Mouse (Mus musculus): ENCODE data around the gene Wdr20rt.
"Not testable (repeated sequence)": the region's sequence is repeated elsewhere in the genome, so short reads cannot be mapped to it uniquely, and the experiment has no call there.

Wdr20rt gene

DNA sequence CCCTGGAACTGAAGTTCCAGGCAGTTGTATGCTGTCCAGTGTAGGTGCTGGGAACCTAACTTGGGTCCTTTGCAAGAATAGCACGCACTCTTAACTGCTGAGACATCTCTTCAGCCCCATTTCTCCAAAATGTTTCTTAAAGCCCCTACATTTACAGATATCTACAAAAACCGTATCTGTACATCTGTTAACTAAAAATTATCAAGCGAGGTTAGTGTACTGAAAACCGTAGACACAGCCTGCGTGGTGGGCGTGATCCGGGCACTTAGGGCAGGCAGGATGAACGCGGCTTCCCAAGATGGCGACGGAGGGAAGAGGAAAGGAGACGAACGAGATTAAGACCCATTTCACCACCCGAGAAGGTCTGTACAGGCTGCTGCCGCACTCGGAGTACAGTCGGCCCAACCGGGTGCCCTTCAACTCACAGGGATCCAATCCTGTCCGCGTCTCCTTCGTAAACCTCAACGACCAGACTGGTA is at the start of gene Wdr20rt:
TSS of gene Wdr20rt (plus strand) at position 51 of the 479 bp plus-strand sequence.
- in situ Hi-C loops (cut with MboI, MseI) = no loop called here

- in situ Hi-C loops (cut with MboI, MseI) = no loop called here
Measured at GRCm38 (mm10) chr12:65187365-65187764, 38.0 kb upstream of the Wdr20rt start.

GRCm38 (mm10) chr12:65189213-65189612 is 36.1 kb upstream of the Wdr20rt start:
- in situ Hi-C loops (cut with MboI, MseI) = no loop called here

DNA sequence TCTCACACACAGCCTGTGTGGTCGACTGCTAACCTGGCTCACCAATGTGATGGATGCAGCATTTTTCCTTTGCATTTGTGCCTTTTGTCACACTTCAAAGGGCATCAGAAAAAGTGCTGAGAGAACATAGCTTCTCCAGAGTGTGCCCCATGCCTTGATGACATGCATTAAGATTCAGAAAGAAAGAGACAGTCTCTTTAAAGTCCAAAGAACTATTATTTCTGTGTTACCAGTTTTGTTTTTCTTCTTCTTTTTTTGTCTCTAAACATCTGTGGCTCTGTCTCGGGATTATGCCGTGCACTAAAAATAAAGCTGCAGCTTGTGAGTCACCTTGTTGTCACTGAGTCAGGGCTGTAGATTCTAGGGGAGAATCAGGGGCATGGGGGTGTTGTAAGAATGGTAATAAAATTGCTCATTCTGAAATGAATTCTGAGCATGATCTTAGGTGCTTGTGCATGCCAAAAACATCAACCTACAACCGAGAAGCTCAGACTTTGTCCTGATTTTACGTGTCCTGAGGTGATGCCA is 31.2 kb upstream of the Wdr20rt start:
- in situ Hi-C loops (cut with MboI, MseI) = loop anchor here (5.0 kb wide), 1 partner anchor 83 kb away; no protein-coding TSS in a partner anchor

DNA sequence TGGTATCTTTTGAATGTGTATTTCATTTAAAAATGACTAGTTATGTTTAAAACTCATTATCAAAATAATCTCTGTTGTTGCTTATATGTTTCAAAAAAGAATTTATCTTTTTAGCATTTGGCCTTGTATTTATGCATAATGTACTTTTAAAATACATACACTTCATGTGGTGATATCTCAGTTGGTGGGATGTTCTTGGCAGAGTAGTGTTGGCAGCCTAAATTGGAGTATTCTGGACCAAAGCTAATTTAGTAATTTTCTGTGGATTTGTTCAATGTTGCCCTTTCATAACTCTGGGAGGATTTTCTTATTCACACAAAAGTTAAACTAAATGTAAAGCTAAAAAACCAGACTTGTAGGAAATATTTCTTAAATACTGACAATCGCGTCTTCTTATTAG is 23.5 kb upstream of the Wdr20rt start:
- in situ Hi-C loops (cut with MboI, MseI) = no loop called here

DNA sequence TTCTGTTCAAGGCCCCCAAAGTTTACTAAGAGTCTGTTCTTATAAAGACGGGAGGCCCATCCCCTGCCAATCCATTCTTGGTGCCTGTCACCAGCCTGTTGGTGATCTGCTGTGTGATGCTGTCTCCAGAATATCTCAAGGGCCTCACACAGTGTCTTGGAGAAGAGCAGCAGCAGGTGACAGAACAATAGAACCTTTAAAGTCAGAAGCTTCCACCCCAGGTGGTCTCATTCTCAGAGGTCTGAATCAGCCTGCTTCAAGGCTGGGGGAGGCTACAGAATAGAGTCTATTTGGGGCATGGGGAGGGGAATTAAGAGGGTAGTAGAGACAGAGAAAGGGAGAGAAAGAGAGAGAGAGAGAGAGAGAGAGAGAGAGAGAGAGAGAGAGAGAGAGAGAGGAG is 18.9 kb upstream of the Wdr20rt start:
- in situ Hi-C loops (cut with MboI, MseI) = no loop called here

GRCm38 (mm10) chr12:65216404-65216840 is 8.9 kb upstream of the Wdr20rt start:
- in situ Hi-C loops (cut with MboI, MseI) = no loop called here

DNA sequence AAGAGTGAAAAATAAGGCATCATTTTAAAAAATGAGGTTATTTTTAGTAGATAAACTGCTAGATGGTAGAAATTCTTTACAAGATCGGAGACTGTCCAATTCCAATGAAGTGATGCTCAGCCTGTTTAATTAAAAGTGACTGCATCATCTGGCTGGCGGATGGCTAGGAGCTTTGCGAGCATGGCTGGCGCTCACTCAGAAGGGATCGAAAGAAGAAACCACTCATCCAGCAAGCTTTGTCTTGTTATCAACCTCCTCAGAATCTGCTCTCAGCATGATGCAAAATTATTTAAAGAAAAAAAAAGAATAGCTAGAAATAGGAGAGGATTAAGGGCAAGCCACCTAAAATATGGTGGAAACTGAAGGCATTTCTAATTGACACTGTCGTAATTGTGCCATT is 3.3 kb downstream of the Wdr20rt start:
- in situ Hi-C loops (cut with MboI, MseI) = no loop called here

- in situ Hi-C loops (cut with MboI, MseI) = no loop called here
Measured at GRCm38 (mm10) chr12:65229041-65229440, 3.7 kb downstream of the Wdr20rt start.

- in situ Hi-C loops (cut with MboI, MseI) = not testable (repeated sequence)
Measured at GRCm38 (mm10) chr12:65232801-65233200, 7.5 kb downstream of the Wdr20rt start.

- in situ Hi-C loops (cut with MboI, MseI) = no loop called here
Measured at GRCm38 (mm10) chr12:65250116-65250738, 24.9 kb downstream of the Wdr20rt start.

DNA sequence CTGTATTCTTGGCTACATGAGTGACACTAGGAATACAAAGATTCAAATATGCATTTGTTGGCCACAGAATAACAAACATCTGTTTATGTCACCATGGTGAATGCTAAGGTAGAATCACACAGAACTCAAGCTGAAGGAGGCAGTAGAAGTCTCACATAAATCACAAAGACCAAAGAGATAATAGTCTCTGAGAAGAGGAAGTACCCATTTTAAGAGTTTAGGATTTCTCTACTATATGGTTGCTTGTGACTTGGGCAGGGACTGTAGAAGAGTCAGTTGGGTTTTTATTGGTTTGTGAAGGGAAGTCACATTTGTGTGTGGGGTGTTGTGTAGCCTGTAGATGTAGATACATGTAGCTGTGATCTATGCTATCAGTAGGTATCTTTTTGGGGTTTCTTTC is 31.6 kb downstream of the Wdr20rt start:
- in situ Hi-C loops (cut with MboI, MseI) = no loop called here

DNA sequence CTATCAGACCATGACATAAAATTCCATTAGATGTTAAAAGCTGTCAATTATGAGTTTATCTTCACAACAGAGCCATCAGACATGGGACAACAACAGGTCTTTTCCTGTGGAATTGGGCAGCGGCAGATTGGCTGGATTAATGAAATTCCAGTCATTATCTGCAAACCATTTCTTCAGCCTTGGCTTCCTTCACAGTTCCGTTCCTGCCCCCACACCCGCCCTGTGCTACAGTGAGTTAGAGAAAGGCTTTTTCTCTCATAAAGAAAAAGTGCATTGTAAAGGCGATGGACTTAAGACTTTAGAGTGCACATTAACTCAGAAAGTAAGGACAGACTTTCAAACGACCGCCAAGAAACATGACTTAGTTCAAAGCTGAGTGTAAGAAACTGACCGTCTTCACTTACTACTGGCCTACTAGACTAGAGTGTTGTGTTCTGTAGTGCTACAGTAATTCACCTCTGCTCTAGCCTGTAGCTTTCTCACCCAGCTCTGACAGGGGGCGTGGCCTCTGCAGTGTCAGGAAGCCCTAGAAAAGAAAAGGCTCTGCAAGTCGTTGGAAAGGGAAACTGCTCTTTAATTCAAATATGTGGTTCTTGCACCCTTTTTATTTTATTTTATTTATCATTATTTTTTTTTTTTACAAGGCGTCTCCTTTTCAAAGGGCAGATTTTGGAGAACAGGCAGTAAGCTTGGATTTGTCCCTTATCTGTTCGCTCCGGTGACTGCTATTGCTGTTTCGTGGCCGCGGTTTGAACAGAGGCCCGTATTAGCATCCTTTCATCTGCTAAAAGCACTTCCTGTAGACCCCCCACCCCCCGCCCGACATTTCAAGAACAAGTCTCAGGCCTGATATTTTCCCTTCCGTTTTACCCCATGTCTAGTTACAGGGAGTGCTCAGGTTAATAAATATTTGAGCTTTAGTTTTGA is 33.2 kb downstream of the Wdr20rt start:
- in situ Hi-C loops (cut with MboI, MseI) = no loop called here

- in situ Hi-C loops (cut with MboI, MseI) = no loop called here
Measured at GRCm38 (mm10) chr12:65259139-65260111, 34.1 kb downstream of the Wdr20rt start.

- in situ Hi-C loops (cut with MboI, MseI) = loop anchor here (5.0 kb wide), 1 partner anchor 381 kb away; no protein-coding TSS in a partner anchor
Measured at GRCm38 (mm10) chr12:65268311-65268984, 43.1 kb downstream of the Wdr20rt start.

GRCm38 (mm10) chr12:65269406-65269805 is 44.1 kb downstream of the Wdr20rt start:
- in situ Hi-C loops (cut with MboI, MseI) = loop anchor here (5.0 kb wide), 1 partner anchor 382 kb away; no protein-coding TSS in a partner anchor

DNA sequence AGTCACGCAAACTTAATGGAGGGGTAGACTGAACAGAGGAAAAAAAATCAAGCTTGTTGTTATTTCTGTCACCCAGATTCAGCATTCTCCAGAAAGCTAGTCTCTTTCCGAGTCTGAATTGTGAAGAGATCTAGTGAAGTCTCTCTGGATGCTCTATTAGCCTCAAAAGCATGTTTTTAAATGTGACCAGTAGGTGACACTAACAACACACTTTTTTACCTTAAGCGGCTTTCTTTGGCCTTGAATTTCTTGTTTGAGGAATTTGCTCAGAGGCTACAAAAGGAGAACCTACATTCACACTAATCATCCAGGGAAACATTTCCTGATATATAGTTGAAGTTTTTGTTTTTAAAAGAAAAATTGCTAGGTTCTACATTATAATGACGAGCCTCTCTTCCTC is 48.5 kb downstream of the Wdr20rt start:
- in situ Hi-C loops (cut with MboI, MseI) = no loop called here

Data from T-helper 1 cell (primary cell).